Mouse (Mus musculus) adrenal gland, adult 8-10 months (tissue): ENCODE data around the gene Gm5624. TPM values are rescaled to one million over a fixed set of nuclear protein-coding genes. Genes with fewer than 3 reads are reported as not detected.
"Not testable (repeated sequence)": the region's sequence is repeated elsewhere in the genome, so short reads cannot be mapped to it uniquely, and the experiment has no call there.

ENCODE experiments used
- DNase-seq: peaks from one replicate; pipeline ENCODE4 v3.0.0; 2022
- total RNA-seq, 4 experiments: library from RNA; stranded (reverse); gene quantifications; 2 replicates each; pipeline ENCODE4 v1.2.4; 2022

Gm5624 gene
- total RNA-seq = not detected

GRCm38 (mm10) chr14:44627737-44628136 is at the start of gene Gm5624:
Gene Gm5624 (minus strand): TSS chr14:44627938.
- not testable (repeated sequence) for DNase-seq

- DNase-seq = not testable (repeated sequence)
These were observed 36.0 kb downstream of the Gm5624 start for GRCm38 (mm10) chr14:44591765-44592164.

GRCm38 (mm10) chr14:44582853-44583252 is 44.9 kb downstream of the Gm5624 start, which contains the start of gene Gm8247:
Gene Gm8247 (plus strand): TSS chr14:44583153.
- not testable (repeated sequence) for DNase-seq

- DNase-seq = peak; percentile 49
These were observed 79.8 kb downstream of the Gm5624 start for GRCm38 (mm10) chr14:44547961-44548360.

GRCm38 (mm10) chr14:44517976-44518375 is 109.8 kb downstream of the Gm5624 start, which contains the start of gene Gm17093:
Gene Gm17093 (plus strand): TSS chr14:44518276.
- DNase-seq = not testable (repeated sequence)

Other genes starting within 250 kb of the Gm5624 start
- not detected for gene Gm3371, start 217.2 kb downstream of the Gm5624 start, total RNA-seq
- gene Gm8232, start 194.3 kb downstream of the Gm5624 start, total RNA-seq = not detected
- not detected for gene BC061237, start 135.5 kb downstream of the Gm5624 start, total RNA-seq
- not detected for gene Gm17093, start 109.7 kb downstream of the Gm5624 start, total RNA-seq
- gene Gm8247, start 44.8 kb downstream of the Gm5624 start, total RNA-seq = not detected
- gene Gm8257, start 78.5 kb upstream of the Gm5624 start, total RNA-seq = not detected
- not detected for gene Gm8267, start 122.4 kb upstream of the Gm5624 start, total RNA-seq
- gene Ptgdr, start 231.4 kb upstream of the Gm5624 start, total RNA-seq = not detected